Mouse (Mus musculus): Measurements from ENCODE around the gene Nacc2. TPM values are rescaled to one million over a fixed set of nuclear protein-coding genes. Genes with fewer than 3 reads are reported as not detected.

The Nacc2 gene
- total RNA-seq, 2 experiments from 2014 or later = 42.8 to 46.3 TPM

- DNase-seq (ENCODE audit: low spot score in 2 of 2) = peak in 1 of 2 experiments; percentile 45
Measured at GRCm38 (mm10) chr2:26139545-26140206, 16.7 kb upstream of the Nacc2 start.

GRCm38 (mm10) chr2:26139034-26139544, 16.1 kb upstream of the Nacc2 start:
- DNase-seq (ENCODE audit: low spot score in 2 of 2) = no peak

- DNase-seq (ENCODE audit: low spot score in 2 of 2) = no peak
Measured at GRCm38 (mm10) chr2:26138252-26139033, 15.4 kb upstream of the Nacc2 start.

DNA sequence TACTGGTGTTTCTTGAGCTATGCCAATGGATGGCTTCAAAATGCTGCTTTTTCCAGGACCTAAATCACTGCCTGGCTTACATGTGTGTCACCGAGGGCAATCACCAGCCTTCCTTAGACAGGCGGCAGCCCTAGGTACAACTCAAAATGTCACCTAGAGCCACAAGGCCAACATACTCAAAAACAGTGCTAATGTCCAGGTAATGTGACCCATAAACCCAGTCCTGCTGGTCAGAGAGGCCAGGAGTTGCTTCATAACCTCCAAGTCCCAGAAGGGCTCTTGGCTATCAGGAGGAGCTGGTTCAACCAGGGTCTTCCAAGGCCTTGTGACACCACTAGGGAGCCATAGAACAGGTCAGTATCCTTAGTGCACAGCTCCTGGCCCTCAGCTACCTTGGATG, 11.6 kb upstream of the Nacc2 start:
- DNase-seq (ENCODE audit: low spot score in 2 of 2) = no peak

- peak; percentile 92 to 93 for DNase-seq (ENCODE audit: low spot score in 2 of 2)
Measured at GRCm38 (mm10) chr2:26132628-26133551, 9.9 kb upstream of the Nacc2 start.

GRCm38 (mm10) chr2:26131327-26131726, 8.3 kb upstream of the Nacc2 start:
- DNase-seq (ENCODE audit: low spot score in 2 of 2) = no peak

DNA sequence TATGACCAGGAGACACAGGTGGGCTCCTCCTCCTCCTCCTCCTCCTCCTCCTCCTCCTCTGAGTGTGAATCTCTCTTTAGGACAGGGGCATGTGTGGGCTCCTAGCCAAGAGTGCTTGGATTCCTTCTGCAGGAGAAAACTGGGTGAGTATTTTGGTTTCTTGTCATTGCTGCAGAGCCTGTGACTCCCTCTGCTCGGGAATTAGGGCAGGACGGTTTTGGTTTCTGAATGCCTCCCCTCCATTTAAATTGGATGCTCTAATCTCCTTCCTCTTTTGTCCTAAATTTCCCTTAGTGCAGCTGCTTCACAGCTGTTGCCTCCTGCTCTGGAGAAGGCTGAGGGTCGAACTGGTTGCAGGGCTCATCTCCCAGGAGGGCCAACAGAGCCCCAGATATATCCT, 6.9 kb upstream of the Nacc2 start:
- DNase-seq (ENCODE audit: low spot score in 2 of 2) = no peak

DNA sequence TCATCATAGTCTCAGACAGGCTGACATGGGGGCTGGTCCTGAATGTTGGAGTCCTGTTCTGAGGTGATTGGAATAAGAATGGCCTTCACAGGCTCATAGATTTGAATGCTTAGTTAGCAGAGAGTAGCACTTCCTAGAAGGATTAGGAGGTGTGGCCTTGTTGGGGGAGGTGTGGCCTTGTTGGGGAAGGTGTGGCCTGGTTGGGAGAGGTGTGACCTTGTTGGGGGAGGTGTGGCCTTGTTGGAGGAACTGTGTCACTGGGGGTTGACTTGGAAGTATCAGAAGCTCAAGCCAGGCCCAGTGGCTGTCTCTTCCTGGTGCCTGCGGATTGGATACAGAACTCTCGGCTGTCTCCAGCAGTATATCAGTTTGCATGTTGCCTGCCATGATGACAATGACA, 6.3 kb upstream of the Nacc2 start:
- no peak for DNase-seq (ENCODE audit: low spot score in 2 of 2)

- DNase-seq (ENCODE audit: low spot score in 2 of 2) = peak in 1 of 2 experiments; percentile 62
Measured at GRCm38 (mm10) chr2:26122171-26123078, 595 bp downstream of the Nacc2 start.

- no peak for DNase-seq (ENCODE audit: low spot score in 2 of 2)
Measured at GRCm38 (mm10) chr2:26121541-26122083, 1.4 kb downstream of the Nacc2 start.

GRCm38 (mm10) chr2:26119626-26120025, 3.4 kb downstream of the Nacc2 start:
- DNase-seq (ENCODE audit: low spot score in 2 of 2) = no peak

DNA sequence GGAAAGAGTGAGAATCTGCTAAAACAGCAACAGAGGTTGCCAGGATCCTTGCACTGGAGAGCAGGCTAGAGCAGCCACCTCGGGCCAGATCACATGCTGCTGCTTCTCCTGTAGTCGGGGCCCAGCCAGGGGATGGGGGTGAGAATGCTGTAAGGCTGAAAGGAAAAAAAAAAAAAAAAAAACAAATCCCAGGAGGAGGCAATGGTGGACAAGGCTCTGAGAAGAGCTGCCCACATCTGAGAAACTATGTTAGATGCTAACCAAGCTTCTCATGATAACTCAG, 3.8 kb downstream of the Nacc2 start:
- DNase-seq (ENCODE audit: low spot score in 2 of 2) = no peak

GRCm38 (mm10) chr2:26118584-26119309, 4.3 kb downstream of the Nacc2 start:
- peak in 1 of 2 experiments; percentile 60 for DNase-seq (ENCODE audit: low spot score in 2 of 2)

DNA sequence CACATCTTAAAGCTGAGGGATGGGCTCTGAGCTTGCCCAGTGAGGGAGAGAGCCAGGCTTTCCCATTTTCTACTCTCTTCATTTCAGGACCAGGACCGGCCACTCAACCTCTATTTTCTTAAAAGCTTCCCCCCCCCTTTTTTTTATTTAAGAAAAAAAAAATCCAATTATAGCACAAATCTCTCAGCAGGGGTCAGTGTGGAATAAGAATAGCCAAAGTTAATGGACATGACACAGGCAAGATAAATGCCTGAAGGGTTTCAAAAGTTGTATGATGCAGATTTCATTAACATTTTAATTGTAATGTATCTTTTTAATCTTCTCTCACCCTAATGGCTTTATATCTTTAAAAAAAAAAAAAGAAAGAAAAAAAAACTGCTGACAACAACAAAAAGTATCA, 5.4 kb downstream of the Nacc2 start:
- DNase-seq (ENCODE audit: low spot score in 2 of 2) = no peak

- DNase-seq (ENCODE audit: low spot score in 2 of 2) = no peak
Measured at GRCm38 (mm10) chr2:26116550-26116949, 6.5 kb downstream of the Nacc2 start.

GRCm38 (mm10) chr2:26115215-26115614, 7.8 kb downstream of the Nacc2 start:
- no peak for DNase-seq (ENCODE audit: low spot score in 2 of 2)

DNA sequence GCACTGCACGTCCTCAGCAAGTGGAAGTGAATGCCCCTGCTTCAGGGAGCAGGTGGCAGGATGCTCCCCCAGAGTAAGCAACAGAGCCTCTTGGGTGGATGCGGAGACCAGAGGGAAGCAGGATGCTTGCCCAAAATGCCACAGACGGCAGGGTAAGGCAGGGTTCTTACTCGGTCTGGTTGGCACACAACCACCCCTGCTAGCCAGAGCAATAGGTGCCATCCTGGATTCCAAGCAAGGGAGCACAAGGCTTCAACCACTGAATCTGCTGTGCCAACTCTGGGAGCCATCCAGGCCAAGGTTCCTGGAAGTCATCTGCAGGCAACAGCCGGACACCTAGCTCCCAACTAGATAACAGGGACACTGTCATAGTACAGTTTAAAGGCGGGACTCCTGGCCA, 14.8 kb downstream of the Nacc2 start:
- DNase-seq (ENCODE audit: low spot score in 2 of 2) = no peak

DNA sequence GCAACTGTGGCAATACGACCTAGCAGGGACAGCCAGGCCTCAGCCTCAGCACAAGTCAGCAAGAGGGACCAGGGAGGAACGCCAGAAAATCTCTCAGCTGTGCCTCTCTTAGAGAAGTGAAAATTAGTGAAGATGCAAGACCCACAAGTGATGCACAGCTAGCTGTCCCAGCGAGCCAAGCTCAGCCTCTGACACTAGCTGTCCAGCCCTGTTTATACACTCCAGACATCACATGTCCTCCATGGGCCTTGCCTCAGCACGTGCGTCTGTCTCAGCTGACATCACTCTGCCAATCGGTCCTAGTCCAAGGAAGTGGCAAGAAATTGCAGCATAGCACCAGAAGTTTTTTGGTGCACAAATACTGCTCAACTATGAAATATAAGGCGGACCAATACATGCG, 16.0 kb downstream of the Nacc2 start:
- DNase-seq (ENCODE audit: low spot score in 2 of 2) = no peak

DNA sequence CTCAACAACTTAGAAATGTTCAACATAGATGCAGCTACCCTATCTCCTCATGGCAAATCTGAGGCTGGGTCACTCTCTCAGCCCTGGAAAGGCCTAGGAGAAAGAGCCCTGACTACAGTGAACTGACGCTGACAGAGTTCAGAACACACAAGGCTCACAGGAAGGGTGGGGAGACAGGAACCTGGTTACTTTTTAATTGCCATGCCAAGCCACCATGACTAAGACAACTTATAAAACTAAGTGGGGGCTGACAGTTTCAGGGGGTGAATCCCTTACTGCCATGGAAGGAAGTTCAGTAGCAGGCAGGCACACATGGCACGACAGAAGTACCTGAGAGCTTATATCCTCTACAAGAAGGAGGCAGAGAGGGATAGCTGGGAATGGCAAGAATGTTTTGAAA, 16.8 kb downstream of the Nacc2 start:
- no peak for DNase-seq (ENCODE audit: low spot score in 2 of 2)

GRCm38 (mm10) chr2:26100296-26100695, 22.7 kb downstream of the Nacc2 start:
- no peak for DNase-seq (ENCODE audit: low spot score in 2 of 2)

Data from layer of hippocampus, postnatal 10 days (tissue).